Mouse (Mus musculus) liver, adult 2 months (tissue): Measurements from ENCODE around the gene Trip11. TPM values are rescaled to one million over a fixed set of nuclear protein-coding genes. Genes with fewer than 3 reads are reported as not detected.

Experiments used
- DNase-seq: peaks from one replicate; pipeline ENCODE4 v3.0.0-alpha.2; 2011; ENCODE audit warnings: low read depth, low spot score; ENCODE audit errors: extremely low read depth
- H3K27ac ChIP-seq: fragments of 200-500 bp; replicated peaks from 2 replicates; pipeline ENCODE4 v1.5.1; 2012; ENCODE audit warnings: low read depth, mild to moderate bottlenecking, control low read depth, inconsistent platforms, low read length; ENCODE audit not compliant: insufficient read depth
- H3K27me3 ChIP-seq: fragments of 200-500 bp; 2 replicates; pipeline ENCODE4 v1.6.1; 2012; ENCODE audit warnings: mild to moderate bottlenecking, moderate library complexity, low read length, inconsistent platforms; ENCODE audit not compliant: control insufficient read depth, insufficient read depth
- H3K36me3 ChIP-seq: fragments of 200-500 bp; 2 replicates; pipeline ENCODE4 v1.6.1; 2012; ENCODE audit warnings: low read length, inconsistent platforms; ENCODE audit not compliant: control insufficient read depth, insufficient read depth
- H3K4me1 ChIP-seq: fragments of 200-500 bp; 2 replicates; pipeline ENCODE4 v1.6.1; 2011; ENCODE audit warnings: low read length; ENCODE audit not compliant: control insufficient read depth, insufficient read depth
- H3K4me3 ChIP-seq: fragments of 200-500 bp; 2 replicates; pipeline ENCODE4 v1.5.1; 2011; ENCODE audit warnings: low read depth, mild to moderate bottlenecking, control low read depth, low read length, moderate library complexity; ENCODE audit not compliant: insufficient read depth
- H3K79me2 ChIP-seq: fragments of 200-500 bp; 2 replicates; pipeline ENCODE4 v1.6.1; 2012; ENCODE audit warnings: inconsistent platforms, mild to moderate bottlenecking, low read length, moderate library complexity; ENCODE audit not compliant: control insufficient read depth, insufficient read depth
- H3K9ac ChIP-seq: fragments of 200-500 bp; 2 replicates; pipeline ENCODE4 v1.6.1; 2012; ENCODE audit warnings: low read depth, mild to moderate bottlenecking, control low read depth, inconsistent platforms, low read length
- CTCF ChIP-seq: fragments of 200-500 bp; IDR thresholded peaks from 2 replicates; pipeline ENCODE4 v1.5.1; 2011; ENCODE audit warnings: low read depth, low read length, control low read depth
- POLR2A ChIP-seq: fragments of 200-500 bp; IDR thresholded peaks from 2 replicates; pipeline ENCODE4 v1.6.1; 2011; ENCODE audit warnings: low read length, control low read depth; ENCODE audit not compliant: insufficient read depth; ENCODE audit errors: extremely low read depth
- WGBS: fragments of 180-500 bp; shearing (Covaris S2); methylation state at CpG from one replicate; pipeline ENCODE4 v1.1.7; 2018; 5-methylcytosine and 5-hydroxymethylcytosine counted together
- polyA plus RNA-seq: library from polyadenylated mRNA; depleted of rRNA; stranded (reverse); fragments of >200 nt; gene quantifications from 2 replicates; pipeline ENCODE4 v1.2.3, GENCODE M21; 2012
- total RNA-seq: library from RNA; depleted of rRNA; stranded (reverse); fragments of >200 nt; gene quantifications from 2 replicates; pipeline ENCODE4 v1.2.3, GENCODE M21; 2014

The Trip11 gene
- total and polyA plus RNA-seq, 2 experiments, result 2.5 to 14.8 TPM

GRCm38 (mm10) chr12:101836546-101837274 is 76.4 kb downstream of the Trip11 start:
- WGBS, result 89% methylated on average over 10 of the region's 10 CpGs

GRCm38 (mm10) chr12:101834715-101835114 is 78.4 kb downstream of the Trip11 start:
- no peaks in the 10 kb centered on the region for H3K79me2 ChIP-seq
- H3K4me3 ChIP-seq, result no peak overlapping the region
- no peaks in the 10 kb centered on the region for H3K4me1 ChIP-seq
- no peak for DNase-seq
- no peaks in the 10 kb centered on the region for H3K27me3 ChIP-seq
- no peak for TF ChIP-seq CTCF
- TF ChIP-seq POLR2A, result no peak
- no peak overlapping the region for H3K27ac ChIP-seq
- peaks cover 33% of the 10 kb centered on the region for H3K36me3 ChIP-seq
- 96% methylated on average over 4 of the region's 4 CpGs for WGBS
- no peak overlapping the region for H3K9ac ChIP-seq

More at GRCm38 (mm10) chr12:101836546-101837274, 76.4 kb downstream of the Trip11 start:
- no peak overlapping the region for H3K27ac ChIP-seq
- H3K79me2 ChIP-seq, result no peaks in the 10 kb centered on the region
- DNase-seq, result no peak
- H3K27me3 ChIP-seq, result no peaks in the 10 kb centered on the region
- H3K9ac ChIP-seq, result no peak overlapping the region
- H3K4me1 ChIP-seq, result no peaks in the 10 kb centered on the region
- no peak overlapping the region for H3K4me3 ChIP-seq
- H3K36me3 ChIP-seq, result peaks cover 33% of the 10 kb centered on the region
- no peak for TF ChIP-seq CTCF
- no peak for TF ChIP-seq POLR2A

GRCm38 (mm10) chr12:101833776-101834175 is 79.3 kb downstream of the Trip11 start:
- no peak for DNase-seq
- H3K27me3 ChIP-seq, result no peaks in the 10 kb centered on the region
- H3K4me3 ChIP-seq, result no peak overlapping the region
- peaks cover 31% of the 10 kb centered on the region for H3K36me3 ChIP-seq
- no peak overlapping the region for H3K9ac ChIP-seq
- TF ChIP-seq CTCF, result no peak
- no peak for TF ChIP-seq POLR2A
- no peaks in the 10 kb centered on the region for H3K79me2 ChIP-seq
- 95% methylated on average over 8 of the region's 8 CpGs for WGBS
- no peak overlapping the region for H3K27ac ChIP-seq
- no peaks in the 10 kb centered on the region for H3K4me1 ChIP-seq

- DNase-seq, result no peak
- Histone ChIP-seq H3K9ac (no peak overlapping the region), H3K36me3 (peaks cover 28% of the 10 kb centered on the region), H3K79me2 (no peaks in the 10 kb centered on the region), H3K27ac (no peak overlapping the region), H3K27me3 (no peaks in the 10 kb centered on the region), H3K4me1 (no peaks in the 10 kb centered on the region), H3K4me3 (no peak overlapping the region)
- TF ChIP-seq CTCF, result no peak
- TF ChIP-seq POLR2A, result no peak
- WGBS, result 97% methylated on average over 6 of the region's 6 CpGs
These were observed 80.0 kb downstream of the Trip11 start for GRCm38 (mm10) chr12:101833115-101833506.

GRCm38 (mm10) chr12:101832179-101833114 is 80.6 kb downstream of the Trip11 start:
- H3K4me3 ChIP-seq, result no peak overlapping the region
- no peak for DNase-seq
- WGBS, result 81% methylated on average over 7 of the region's 7 CpGs
- no peaks in the 10 kb centered on the region for H3K4me1 ChIP-seq
- H3K79me2 ChIP-seq, result no peaks in the 10 kb centered on the region
- no peak overlapping the region for H3K9ac ChIP-seq
- H3K27ac ChIP-seq, result no peak overlapping the region
- peaks cover 22% of the 10 kb centered on the region for H3K36me3 ChIP-seq
- no peaks in the 10 kb centered on the region for H3K27me3 ChIP-seq
- TF ChIP-seq POLR2A (no peak), CTCF (no peak)

GRCm38 (mm10) chr12:101831221-101831620 is 81.8 kb downstream of the Trip11 start:
- Histone ChIP-seq H3K27me3 (no peaks in the 10 kb centered on the region), H3K4me3 (no peak overlapping the region), H3K36me3 (peaks cover 15% of the 10 kb centered on the region), H3K79me2 (no peaks in the 10 kb centered on the region), H3K27ac (no peak overlapping the region), H3K4me1 (no peaks in the 10 kb centered on the region), H3K9ac (no peak overlapping the region)
- TF ChIP-seq CTCF (no peak), POLR2A (no peak)
- DNase-seq, result no peak
- 44% methylated on average over 4 of the region's 4 CpGs for WGBS
